Mouse (Mus musculus): ENCODE data around the gene Frmpd1.

GRCm38 (mm10) chr4:45143005-45143404, 41.7 kb upstream of the Frmpd1 start:
- TF ChIP-seq CTCF (IDR thresholded peaks at IDR 0.05; ENCODE audit: borderline replicate concordance, control insufficient read depth, extremely low read depth, insufficient read depth, low read length, poor library complexity) = no peak
- no peak for TF ChIP-seq POLR2A (IDR thresholded peaks at IDR 0.05; ENCODE audit: control insufficient read depth, extremely low read depth, insufficient read depth, low read length, poor library complexity)

Measured in thymus, adult 2 months (tissue).